Mouse (Mus musculus) midbrain, embryonic 13.5 days (tissue): Measurements from ENCODE around the gene Ccr4. TPM values are rescaled to one million over a fixed set of nuclear protein-coding genes. Genes with fewer than 3 reads are reported as not detected.

Experiments used
- polyA plus RNA-seq: library from polyadenylated mRNA; unstranded; fragments of >200 nt; fragmentation: Nextera tagmentation; extraction: Ambion mirVana; gene quantifications from 2 replicates; pipeline ENCODE4 v1.2.1, GENCODE M21; 2015

Ccr4 gene
- polyA plus RNA-seq, 1 experiment from 2014 or later, result not detected

Other genes starting within 250 kb of the Ccr4 start
- not detected in 2 replicates for gene Bcl2a1c, start 174.8 kb downstream of the Ccr4 start, polyA plus RNA-seq
- gene Crtap, start 114.2 kb downstream of the Ccr4 start, polyA plus RNA-seq, result 17.6 and 18.2 TPM in 2 replicates
- 20.2 and 22.5 TPM in 2 replicates for gene Glb1, start 103.8 kb downstream of the Ccr4 start, polyA plus RNA-seq
- 8.8 and 9.7 TPM in 2 replicates for gene Tmppe, start 103.8 kb downstream of the Ccr4 start, polyA plus RNA-seq
- gene C130032M10Rik, start 10.8 kb upstream of the Ccr4 start, polyA plus RNA-seq, result not detected in 2 replicates
- 0.30 and 0.32 TPM in 2 replicates for gene Trim71, start 59.5 kb upstream of the Ccr4 start, polyA plus RNA-seq
- gene Cnot10, start 135.3 kb upstream of the Ccr4 start, polyA plus RNA-seq, result 59.5 and 63.4 TPM in 2 replicates
- gene Dync1li1, start 183.9 kb upstream of the Ccr4 start, polyA plus RNA-seq, result 149 and 150 TPM in 2 replicates
- 19.0 TPM in 2 replicates for gene Cmtm6, start 226.2 kb upstream of the Ccr4 start, polyA plus RNA-seq